Mouse (Mus musculus): ENCODE results near the gene Timp2. TPM values are rescaled to one million over a fixed set of nuclear protein-coding genes. Genes with fewer than 3 reads are reported as not detected.

Gene Timp2
- polyA plus RNA-seq, 1 experiment from 2014 or later: 102 TPM

DNA sequence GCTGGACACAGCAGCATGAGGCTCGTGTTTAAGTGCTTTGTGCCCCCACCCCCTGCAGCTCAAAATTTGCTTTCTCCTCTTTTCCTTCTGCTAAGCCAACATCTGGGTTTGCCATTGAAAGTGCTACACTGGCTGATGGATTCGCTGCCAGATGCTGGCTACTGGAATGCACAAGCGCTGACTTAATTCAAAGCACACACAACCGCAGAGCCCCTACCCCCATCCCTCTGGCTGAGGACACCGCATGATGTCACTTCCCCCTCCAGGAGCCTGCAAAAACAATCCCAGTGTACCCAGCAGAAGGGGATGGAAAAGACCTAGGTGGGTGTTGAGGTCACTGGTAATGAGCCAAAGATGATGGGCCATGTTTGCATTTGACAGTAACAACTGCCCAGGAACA is 31.0 kb downstream of the Timp2 start:
- ATAC-seq (ENCODE audit: low FRiP score, low TSS enrichment): no peak
- Histone ChIP-seq H3K27ac (ENCODE audit: low read depth, low read length) (no peak overlapping the region), H3K4me1 (ENCODE audit: control insufficient read depth, insufficient read depth, low read length) (peaks cover 30% of the 10 kb centered on the region)

DNA sequence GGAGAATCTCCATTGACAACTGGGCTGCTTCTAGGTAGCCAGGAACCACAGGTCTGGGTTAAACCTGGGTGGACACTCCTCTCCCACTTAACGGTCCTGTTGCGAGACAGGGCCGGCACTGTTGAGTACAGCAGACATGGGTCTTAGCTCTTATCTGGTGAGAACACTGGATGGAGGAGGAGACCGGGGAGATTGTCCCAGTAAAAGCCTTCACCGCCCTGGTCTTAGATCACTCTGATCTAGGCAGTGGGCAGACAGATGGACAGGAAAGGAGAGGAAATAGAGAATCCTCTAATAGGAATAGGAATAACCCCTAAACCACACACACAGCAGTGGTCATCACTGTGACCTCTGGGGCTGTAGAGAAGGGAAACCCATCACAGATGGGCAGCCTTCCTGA is 31.6 kb downstream of the Timp2 start:
- H3K9ac ChIP-seq (ENCODE audit: low read depth, low read length): no peak overlapping the region
- no peak overlapping the region for H3K27ac ChIP-seq (ENCODE audit: low read depth, low read length)

More for the DNA sequence above, 31.0 kb downstream of the Timp2 start:
- Histone ChIP-seq H3K9ac (ENCODE audit: low read depth, low read length) (no peak overlapping the region), H3K36me3 (ENCODE audit: control insufficient read depth, insufficient read depth, low read length) (peaks cover 7% of the 10 kb centered on the region; the same call in 1 of the 2 replicates), H3K4me3 (ENCODE audit: low read length) (no peak overlapping the region), H3K9me3 (ENCODE audit: control insufficient read depth, low read length) (no peaks in the 10 kb centered on the region), H3K4me2 (replicated peaks; ENCODE audit: low read depth, low read length) (no peak overlapping the region), H3K27me3 (ENCODE audit: control insufficient read depth, insufficient read depth, low read length) (no peaks in the 10 kb centered on the region)
- WGBS: 65% methylated on average over 5 of the region's 5 CpGs

DNA sequence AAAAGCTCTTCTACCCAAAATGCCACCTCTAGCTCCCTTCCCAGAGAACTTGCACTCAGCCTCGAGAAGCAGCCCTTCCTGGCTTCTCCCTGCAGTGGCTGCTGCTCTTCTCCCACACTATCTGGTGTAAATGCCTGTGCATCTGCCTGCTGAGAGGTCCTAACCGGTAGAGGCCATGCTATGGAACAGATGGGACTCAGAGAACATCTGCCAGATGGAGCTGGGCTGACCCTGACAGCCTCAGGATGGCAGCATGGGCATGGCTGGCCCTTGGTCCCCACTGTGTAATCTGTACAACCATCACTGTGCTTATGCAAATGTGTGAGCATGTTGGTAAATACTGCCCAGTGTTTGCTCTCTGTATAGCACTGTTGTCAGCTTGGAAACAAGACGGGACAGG is 32.9 kb downstream of the Timp2 start:
- no peak overlapping the region for H3K4me3 ChIP-seq (ENCODE audit: low read length)
- no peak overlapping the region for H3K9ac ChIP-seq (ENCODE audit: low read depth, low read length)
- 38% methylated on average over 3 of the region's 3 CpGs for WGBS
- no peak for ATAC-seq (ENCODE audit: low FRiP score, low TSS enrichment)
- H3K27ac ChIP-seq (ENCODE audit: low read depth, low read length): peak overlapping the region; percentile 67
- peaks cover 21% of the 10 kb centered on the region; the same call in 1 of the 2 replicates for H3K36me3 ChIP-seq (ENCODE audit: control insufficient read depth, insufficient read depth, low read length)
- no peaks in the 10 kb centered on the region for H3K27me3 ChIP-seq (ENCODE audit: control insufficient read depth, insufficient read depth, low read length)
- H3K9me3 ChIP-seq (ENCODE audit: control insufficient read depth, low read length): no peaks in the 10 kb centered on the region
- no peak overlapping the region for H3K4me2 ChIP-seq (replicated peaks; ENCODE audit: low read depth, low read length)
- H3K4me1 ChIP-seq (ENCODE audit: control insufficient read depth, insufficient read depth, low read length): peaks cover 30% of the 10 kb centered on the region

More for the DNA sequence above, 31.6 kb downstream of the Timp2 start:
- H3K4me2 ChIP-seq (replicated peaks; ENCODE audit: low read depth, low read length): no peak overlapping the region
- no peak for ATAC-seq (ENCODE audit: low FRiP score, low TSS enrichment)
- peaks cover 13% of the 10 kb centered on the region; the same call in 1 of the 2 replicates for H3K36me3 ChIP-seq (ENCODE audit: control insufficient read depth, insufficient read depth, low read length)
- H3K27me3 ChIP-seq (ENCODE audit: control insufficient read depth, insufficient read depth, low read length): no peaks in the 10 kb centered on the region
- H3K4me3 ChIP-seq (ENCODE audit: low read length): no peak overlapping the region
- no peaks in the 10 kb centered on the region for H3K9me3 ChIP-seq (ENCODE audit: control insufficient read depth, low read length)
- H3K4me1 ChIP-seq (ENCODE audit: control insufficient read depth, insufficient read depth, low read length): peaks cover 30% of the 10 kb centered on the region
- WGBS: 85% methylated on average over 5 of the region's 5 CpGs

DNA sequence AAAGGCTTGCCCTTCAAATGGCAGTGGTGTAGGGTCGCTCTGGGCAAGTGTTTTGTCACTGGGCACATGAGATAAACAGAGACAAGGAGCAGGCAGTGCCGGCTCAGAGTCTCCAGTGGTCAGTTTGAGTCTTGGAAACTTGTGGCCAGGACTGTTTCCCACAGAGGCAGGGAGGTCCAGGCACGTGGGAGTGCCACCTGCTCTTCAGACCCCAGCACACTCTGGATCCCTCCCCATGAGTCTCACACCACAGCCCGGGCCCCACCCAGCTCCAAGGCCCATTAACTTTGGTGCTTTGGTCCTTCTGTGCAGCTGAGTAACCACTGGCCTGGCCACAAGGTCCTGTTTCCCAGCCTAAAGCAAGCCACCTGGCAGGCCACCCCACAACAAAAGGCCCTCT is 33.6 kb downstream of the Timp2 start:
- Histone ChIP-seq H3K27me3 (ENCODE audit: control insufficient read depth, insufficient read depth, low read length) (no peaks in the 10 kb centered on the region), H3K4me3 (ENCODE audit: low read length) (no peak overlapping the region), H3K4me2 (replicated peaks; ENCODE audit: low read depth, low read length) (no peak overlapping the region), H3K9ac (ENCODE audit: low read depth, low read length) (no peak overlapping the region), H3K4me1 (ENCODE audit: control insufficient read depth, insufficient read depth, low read length) (peaks cover 28% of the 10 kb centered on the region), H3K36me3 (ENCODE audit: control insufficient read depth, insufficient read depth, low read length) (peaks cover 26% of the 10 kb centered on the region; the same call in 1 of the 2 replicates), H3K9me3 (ENCODE audit: control insufficient read depth, low read length) (no peaks in the 10 kb centered on the region), H3K27ac (ENCODE audit: low read depth, low read length) (peak overlapping the region; percentile 84)
- 35% methylated on average over 4 of the region's 4 CpGs for WGBS
- ATAC-seq (ENCODE audit: low FRiP score, low TSS enrichment): peak; percentile 86

DNA sequence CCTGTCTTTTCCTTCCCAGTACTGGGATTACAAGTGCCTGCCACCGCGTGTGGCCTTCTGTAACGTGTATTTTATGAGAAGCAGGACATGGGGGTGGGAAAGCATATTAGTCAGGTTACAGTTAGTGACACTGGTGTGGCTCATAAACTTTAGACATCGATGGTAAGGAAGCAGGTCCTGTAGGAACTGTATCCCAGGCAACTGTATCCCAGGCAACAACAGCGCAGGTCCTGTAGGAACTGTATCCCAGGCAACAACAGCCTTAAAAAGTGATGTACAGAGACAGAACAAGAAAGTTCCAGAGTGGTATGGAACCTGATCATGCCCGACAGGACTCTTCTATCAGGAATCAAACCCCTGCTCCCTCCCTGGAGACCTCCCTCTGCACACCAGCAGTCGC is 34.0 kb downstream of the Timp2 start:
- ATAC-seq (ENCODE audit: low FRiP score, low TSS enrichment): peak; percentile 32; the same call in 1 of the 2 replicates
- Histone ChIP-seq H3K9ac (ENCODE audit: low read depth, low read length) (no peak overlapping the region), H3K27ac (ENCODE audit: low read depth, low read length) (peak overlapping the region; percentile 84), H3K36me3 (ENCODE audit: control insufficient read depth, insufficient read depth, low read length) (peaks cover 28% of the 10 kb centered on the region; the same call in 1 of the 2 replicates), H3K4me3 (ENCODE audit: low read length) (no peak overlapping the region), H3K27me3 (ENCODE audit: control insufficient read depth, insufficient read depth, low read length) (no peaks in the 10 kb centered on the region), H3K4me2 (replicated peaks; ENCODE audit: low read depth, low read length) (no peak overlapping the region), H3K4me1 (ENCODE audit: control insufficient read depth, insufficient read depth, low read length) (peaks cover 27% of the 10 kb centered on the region), H3K9me3 (ENCODE audit: control insufficient read depth, low read length) (no peaks in the 10 kb centered on the region)
- 41% methylated on average over 7 of the region's 7 CpGs for WGBS

DNA sequence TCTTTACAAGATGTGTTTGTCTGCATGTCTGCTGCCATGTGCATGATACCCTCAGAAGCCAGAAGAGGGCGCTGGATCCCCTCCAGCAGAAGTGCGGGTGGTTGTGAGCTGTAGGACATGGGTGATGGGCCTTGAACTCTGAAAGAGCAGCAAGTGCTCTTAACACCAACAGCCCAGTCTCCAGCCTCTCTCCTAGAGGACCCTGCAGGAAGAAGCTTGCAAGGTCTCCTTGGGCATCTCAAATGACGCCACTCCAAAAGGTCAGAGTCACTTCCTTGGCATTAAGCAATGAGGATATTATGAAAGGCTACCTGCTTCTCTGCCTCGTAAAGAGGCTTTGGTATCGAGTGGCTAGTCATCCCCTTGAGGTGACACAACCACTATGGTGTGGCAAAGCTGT is 36.9 kb downstream of the Timp2 start:
- WGBS: 57% methylated on average over 5 of the region's 5 CpGs
- Histone ChIP-seq H3K4me3 (ENCODE audit: low read length) (no peak overlapping the region), H3K36me3 (ENCODE audit: control insufficient read depth, insufficient read depth, low read length) (peaks cover 42% of the 10 kb centered on the region; the same call in 1 of the 2 replicates), H3K9ac (ENCODE audit: low read depth, low read length) (no peak overlapping the region), H3K27ac (ENCODE audit: low read depth, low read length) (no peak overlapping the region), H3K4me1 (ENCODE audit: control insufficient read depth, insufficient read depth, low read length) (peaks cover 17% of the 10 kb centered on the region), H3K9me3 (ENCODE audit: control insufficient read depth, low read length) (no peaks in the 10 kb centered on the region), H3K4me2 (replicated peaks; ENCODE audit: low read depth, low read length) (no peak overlapping the region), H3K27me3 (ENCODE audit: control insufficient read depth, insufficient read depth, low read length) (no peaks in the 10 kb centered on the region)
- no peak for ATAC-seq (ENCODE audit: low FRiP score, low TSS enrichment)

DNA sequence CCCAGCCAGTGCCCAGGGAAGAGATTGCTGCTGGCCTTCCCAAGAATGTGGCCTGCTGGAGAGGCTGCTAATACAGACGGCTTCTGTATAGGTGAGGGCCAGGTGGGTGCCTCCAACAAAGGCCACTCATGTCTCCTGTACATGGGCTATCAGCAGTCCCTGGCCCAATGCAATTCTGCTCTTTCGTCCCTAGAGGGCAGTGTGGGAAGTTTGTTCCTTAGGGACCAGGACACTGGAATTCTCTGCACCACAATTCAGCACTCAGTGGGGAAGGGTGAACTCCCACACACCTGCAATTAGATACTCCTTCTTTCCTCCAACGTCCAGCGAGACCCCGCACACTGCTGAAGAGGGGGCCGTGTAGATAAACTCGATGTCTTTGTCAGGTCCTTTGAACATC is 38.4 kb downstream of the Timp2 start:
- Histone ChIP-seq H3K9me3 (ENCODE audit: control insufficient read depth, low read length) (no peaks in the 10 kb centered on the region), H3K27ac (ENCODE audit: low read depth, low read length) (no peak overlapping the region), H3K9ac (ENCODE audit: low read depth, low read length) (no peak overlapping the region), H3K4me2 (replicated peaks; ENCODE audit: low read depth, low read length) (no peak overlapping the region), H3K4me1 (ENCODE audit: control insufficient read depth, insufficient read depth, low read length) (peaks cover 9% of the 10 kb centered on the region), H3K4me3 (ENCODE audit: low read length) (no peak overlapping the region), H3K27me3 (ENCODE audit: control insufficient read depth, insufficient read depth, low read length) (no peaks in the 10 kb centered on the region), H3K36me3 (ENCODE audit: control insufficient read depth, insufficient read depth, low read length) (peaks cover 54% of the 10 kb centered on the region; the same call in 1 of the 2 replicates)
- 16% methylated on average over 7 of the region's 7 CpGs for WGBS
- ATAC-seq (ENCODE audit: low FRiP score, low TSS enrichment): peak; percentile 68

DNA sequence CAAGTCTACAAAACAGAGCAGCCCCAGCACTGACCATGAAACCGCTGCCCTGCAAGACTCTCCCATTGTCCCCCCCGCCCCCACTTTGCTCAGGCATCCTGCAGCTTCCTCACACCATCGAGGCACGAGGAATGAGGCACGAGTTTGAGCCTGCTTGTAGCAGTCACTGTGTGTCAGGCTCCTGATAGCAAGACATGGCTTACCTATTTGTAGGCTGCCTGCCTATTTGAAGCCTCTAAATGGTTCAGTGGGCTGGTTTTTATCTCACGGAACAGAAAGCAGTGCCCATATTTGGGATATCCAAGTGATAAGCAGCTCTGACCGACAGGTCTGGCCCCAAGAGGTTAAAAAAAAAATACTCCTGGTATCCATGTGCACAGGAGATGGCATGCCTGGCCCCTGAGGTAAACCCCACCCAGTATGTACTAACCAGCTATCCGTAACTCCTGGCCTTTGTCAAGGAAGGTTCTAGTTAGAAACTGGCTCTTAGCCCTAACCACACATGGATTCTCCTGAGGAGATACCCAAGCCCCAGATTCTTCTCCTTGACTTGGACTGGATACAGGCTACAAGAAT is 39.2 kb downstream of the Timp2 start:
- ATAC-seq (ENCODE audit: low FRiP score, low TSS enrichment): no peak
- H3K4me3 ChIP-seq (ENCODE audit: low read length): no peak overlapping the region
- no peak overlapping the region for H3K9ac ChIP-seq (ENCODE audit: low read depth, low read length)
- H3K4me2 ChIP-seq (replicated peaks; ENCODE audit: low read depth, low read length): no peak overlapping the region
- H3K27me3 ChIP-seq (ENCODE audit: control insufficient read depth, insufficient read depth, low read length): no peaks in the 10 kb centered on the region
- H3K4me1 ChIP-seq (ENCODE audit: control insufficient read depth, insufficient read depth, low read length): peaks cover 4% of the 10 kb centered on the region; the same call in 1 of the 2 replicates
- H3K27ac ChIP-seq (ENCODE audit: low read depth, low read length): no peak overlapping the region
- 96% methylated on average over 8 of the region's 8 CpGs for WGBS
- H3K36me3 ChIP-seq (ENCODE audit: control insufficient read depth, insufficient read depth, low read length): peaks cover 59% of the 10 kb centered on the region; the same call in 1 of the 2 replicates
- no peaks in the 10 kb centered on the region for H3K9me3 ChIP-seq (ENCODE audit: control insufficient read depth, low read length)

DNA sequence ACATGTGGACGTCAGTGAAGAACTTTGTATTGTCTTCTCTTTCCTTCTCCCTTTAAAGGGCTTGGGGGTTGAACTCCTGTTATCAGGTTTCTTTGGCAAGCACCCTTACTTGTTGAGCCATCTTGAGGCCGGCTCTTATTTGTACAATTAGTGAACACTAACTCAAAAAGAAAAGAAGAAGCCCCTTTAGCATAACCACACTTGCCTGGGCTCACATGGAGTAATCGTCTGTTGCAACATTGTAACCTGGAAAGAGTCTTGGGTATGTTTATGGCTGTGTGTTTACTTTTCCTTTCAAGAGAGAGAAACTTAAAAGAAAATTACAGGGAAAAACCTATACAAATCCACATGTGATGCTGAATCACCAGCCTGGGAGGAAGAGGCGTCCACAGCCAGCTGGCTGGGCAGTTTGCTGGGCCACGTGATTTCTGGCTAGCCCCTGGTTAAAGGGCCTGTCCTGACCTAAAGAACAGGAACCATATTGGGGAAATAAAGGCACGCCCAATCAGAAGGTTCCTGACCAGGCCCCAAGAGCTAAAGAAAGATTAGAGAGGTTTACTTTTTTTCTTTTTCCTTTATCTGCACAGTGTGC is 43.3 kb downstream of the Timp2 start:
- H3K27me3 ChIP-seq (ENCODE audit: control insufficient read depth, insufficient read depth, low read length): no peaks in the 10 kb centered on the region
- no peak overlapping the region for H3K4me2 ChIP-seq (replicated peaks; ENCODE audit: low read depth, low read length)
- H3K4me1 ChIP-seq (ENCODE audit: control insufficient read depth, insufficient read depth, low read length): peaks cover under 1% of the 10 kb centered on the region; the same call in 1 of the 2 replicates
- 81% methylated on average over 6 of the region's 6 CpGs for WGBS
- H3K27ac ChIP-seq (ENCODE audit: low read depth, low read length): no peak overlapping the region
- no peak overlapping the region for H3K4me3 ChIP-seq (ENCODE audit: low read length)
- ATAC-seq (ENCODE audit: low FRiP score, low TSS enrichment): no peak
- no peak overlapping the region for H3K9ac ChIP-seq (ENCODE audit: low read depth, low read length)
- peaks cover 68% of the 10 kb centered on the region for H3K36me3 ChIP-seq (ENCODE audit: control insufficient read depth, insufficient read depth, low read length)
- H3K9me3 ChIP-seq (ENCODE audit: control insufficient read depth, low read length): peaks cover 6% of the 10 kb centered on the region
